Mouse (Mus musculus) liver, embryonic 12.5 days (tissue): Measurements from ENCODE around the gene Tnfrsf12a. TPM values are rescaled to one million over a fixed set of nuclear protein-coding genes. Genes with fewer than 3 reads are reported as not detected.

Source experiments
- ATAC-seq: fragments of 200-750 bp; cut with Nextera tagmentation; 2 replicates; pipeline ENCODE4 v1.8.0; 2017; ENCODE audit warnings: moderate number of reproducible peaks, mild to moderate bottlenecking, moderate library complexity
- H3K27ac ChIP-seq: fragments of 300-500 bp; sonication (generic); 2 replicates; pipeline ENCODE4 v1.5.1; 2016; ENCODE audit warnings: mild to moderate bottlenecking
- H3K27me3 ChIP-seq: fragments of 300-500 bp; sonication (generic); replicated peaks from 2 replicates; pipeline ENCODE4 v1.6.1; 2016; ENCODE audit warnings: mild to moderate bottlenecking, moderate library complexity
- H3K36me3 ChIP-seq: fragments of 300-500 bp; sonication (generic); 2 replicates; pipeline ENCODE4 v1.6.1; 2016; ENCODE audit warnings: mild to moderate bottlenecking, moderate library complexity
- H3K4me1 ChIP-seq: fragments of 300-500 bp; sonication (generic); 2 replicates; pipeline ENCODE4 v1.6.1; 2016
- H3K4me2 ChIP-seq: fragments of 300-500 bp; sonication (generic); 2 replicates; pipeline ENCODE4 v1.6.1; 2016; ENCODE audit warnings: mild to moderate bottlenecking, moderate library complexity
- H3K4me3 ChIP-seq: fragments of 300-500 bp; sonication (generic); 2 replicates; pipeline ENCODE4 v1.5.1; 2016; ENCODE audit warnings: mild to moderate bottlenecking, moderate library complexity
- H3K9ac ChIP-seq: fragments of 300-500 bp; sonication (generic); 2 replicates; pipeline ENCODE4 v1.6.1; 2016; ENCODE audit warnings: mild to moderate bottlenecking, moderate library complexity
- H3K9me3 ChIP-seq: fragments of 300-500 bp; sonication (generic); replicated peaks from 2 replicates; pipeline ENCODE4 v1.6.1; 2016; ENCODE audit warnings: mild to moderate bottlenecking, moderate library complexity
- WGBS: fragments of 180-500 bp; shearing (Covaris S2); methylation state at CpG from one replicate; pipeline ENCODE4 v1.1.7; 2016; ENCODE audit not compliant: insufficient replicate concordance; 5-methylcytosine and 5-hydroxymethylcytosine counted together
- polyA plus RNA-seq: library from polyadenylated mRNA; unstranded; fragments of >200 nt; fragmentation: Nextera tagmentation; extraction: Ambion mirVana; gene quantifications from 2 replicates; pipeline ENCODE4 v1.2.1, GENCODE M21; 2016

The Tnfrsf12a gene
- polyA plus RNA-seq, 1 experiment from 2014 or later: 7.1 TPM

- Histone ChIP-seq H3K36me3 (no peaks in the 10 kb centered on the region), H3K27me3 (peaks cover 97% of the 10 kb centered on the region), H3K9me3 (no peaks in the 10 kb centered on the region), H3K4me3 (peak within 1 kb of the TSS; percentile 16; the same call in 1 of the 2 replicates), H3K9ac (no peak within 1 kb of the TSS), H3K4me1 (peaks cover 40% of the 10 kb centered on the region), H3K4me2 (peak within 1 kb of the TSS; percentile 48), H3K27ac (no peak within 1 kb of the TSS)
- ATAC-seq: no peak
- 5% methylated on average over 38 of the region's 38 CpGs for WGBS
Observed at GRCm38 (mm10) chr17:23679127-23679835, 2.0 kb upstream of the Tnfrsf12a start, which contains the start of gene Cldn6. Gene Cldn6, plus strand, starts transcription at chr17:23679249.

- H3K9me3 ChIP-seq: no peaks in the 10 kb centered on the region
- peaks cover 70% of the 10 kb centered on the region for H3K27me3 ChIP-seq
- WGBS: 0% methylated on average over 36 of the region's 37 CpGs
- peak overlapping the region; percentile 69 for H3K9ac ChIP-seq
- H3K4me2 ChIP-seq: peak overlapping the region; percentile 93
- H3K4me1 ChIP-seq: peaks cover 62% of the 10 kb centered on the region
- no peaks in the 10 kb centered on the region for H3K36me3 ChIP-seq
- peak overlapping the region; percentile 63 for H3K4me3 ChIP-seq
- no peak for ATAC-seq
- H3K27ac ChIP-seq: no peak overlapping the region
Observed at GRCm38 (mm10) chr17:23676473-23677031, 716 bp downstream of the Tnfrsf12a start.

- H3K9ac ChIP-seq: no peak overlapping the region
- 13% methylated on average over 15 of the region's 15 CpGs for WGBS
- H3K4me2 ChIP-seq: peak overlapping the region; percentile 93
- no peak for ATAC-seq
- peaks cover 62% of the 10 kb centered on the region for H3K4me1 ChIP-seq
- H3K36me3 ChIP-seq: peaks cover under 1% of the 10 kb centered on the region; the same call in 1 of the 2 replicates
- peak overlapping the region; percentile 63 for H3K4me3 ChIP-seq
- H3K9me3 ChIP-seq: no peaks in the 10 kb centered on the region
- peaks cover 61% of the 10 kb centered on the region for H3K27me3 ChIP-seq
- H3K27ac ChIP-seq: no peak overlapping the region
Observed at GRCm38 (mm10) chr17:23675564-23676281, 1.5 kb downstream of the Tnfrsf12a start.

GRCm38 (mm10) chr17:23675127-23675526 lies 2.1 kb downstream of the Tnfrsf12a start:
- Histone ChIP-seq H3K27ac (no peak overlapping the region), H3K4me2 (no peak overlapping the region), H3K36me3 (peaks cover 6% of the 10 kb centered on the region), H3K4me1 (peaks cover 62% of the 10 kb centered on the region), H3K9ac (no peak overlapping the region), H3K4me3 (no peak overlapping the region), H3K27me3 (peaks cover 55% of the 10 kb centered on the region), H3K9me3 (no peaks in the 10 kb centered on the region)
- no peak for ATAC-seq
- WGBS: 30% methylated on average over 5 of the region's 5 CpGs

- Histone ChIP-seq H3K4me3 (peak overlapping the region; percentile 65), H3K36me3 (peaks cover 13% of the 10 kb centered on the region), H3K9ac (peak overlapping the region; percentile 64), H3K27me3 (peaks cover 48% of the 10 kb centered on the region), H3K27ac (0 out of 2 replicates have a peak overlapping the region, but pooled peaks have one; percentile 55), H3K4me1 (peaks cover 61% of the 10 kb centered on the region), H3K4me2 (peak overlapping the region; percentile 72), H3K9me3 (no peaks in the 10 kb centered on the region)
- WGBS: 30% methylated on average over 9 of the region's 9 CpGs
- ATAC-seq: 0 out of 2 replicates have a peak, but pooled peaks have one; percentile 2
Observed at GRCm38 (mm10) chr17:23674271-23674952, 2.9 kb downstream of the Tnfrsf12a start.

GRCm38 (mm10) chr17:23673424-23674073 lies 3.7 kb downstream of the Tnfrsf12a start, which contains the start of the genes Hcfc1r1 and Thoc6:
Gene Hcfc1r1, plus strand, starts transcription at chr17:23673596.
Gene Thoc6, minus strand, starts transcription at chr17:23673882.
- Histone ChIP-seq H3K27ac (peak within 1 kb of the TSS; percentile 55), H3K36me3 (peaks cover 21% of the 10 kb centered on the region), H3K27me3 (peaks cover 40% of the 10 kb centered on the region), H3K9ac (peak within 1 kb of the TSS; percentile 64), H3K9me3 (no peaks in the 10 kb centered on the region), H3K4me1 (peaks cover 57% of the 10 kb centered on the region), H3K4me2 (peak within 1 kb of the TSS; percentile 72), H3K4me3 (peak within 1 kb of the TSS; percentile 65)
- peak; percentile 95 for ATAC-seq
- under 1% methylated on average over 45 of the region's 45 CpGs for WGBS

GRCm38 (mm10) chr17:23672761-23673160 lies 4.5 kb downstream of the Tnfrsf12a start:
- Histone ChIP-seq H3K36me3 (peaks cover 29% of the 10 kb centered on the region), H3K4me2 (peak overlapping the region; percentile 72), H3K27me3 (peaks cover 32% of the 10 kb centered on the region), H3K9ac (peak overlapping the region; percentile 64; the same call in 1 of the 2 replicates), H3K27ac (no peak overlapping the region), H3K9me3 (no peaks in the 10 kb centered on the region), H3K4me1 (peaks cover 56% of the 10 kb centered on the region), H3K4me3 (peak overlapping the region; percentile 65)
- ATAC-seq: no peak
- whole genome bisulfite sequencing: 39% methylated on average over 3 of the region's 3 CpGs

- H3K27ac ChIP-seq: no peak overlapping the region
- no peak for ATAC-seq
- peaks cover 42% of the 10 kb centered on the region for H3K36me3 ChIP-seq
- H3K4me3 ChIP-seq: no peak overlapping the region
- no peak overlapping the region for H3K9ac ChIP-seq
- H3K4me2 ChIP-seq: no peak overlapping the region
- WGBS: 82% methylated on average over 3 of the region's 3 CpGs
- peaks cover 44% of the 10 kb centered on the region for H3K4me1 ChIP-seq
- no peaks in the 10 kb centered on the region for H3K9me3 ChIP-seq
- H3K27me3 ChIP-seq: peaks cover 19% of the 10 kb centered on the region
Observed at GRCm38 (mm10) chr17:23671519-23671918, 5.7 kb downstream of the Tnfrsf12a start.

- H3K27ac ChIP-seq: no peak overlapping the region
- 81% methylated on average over 7 of the region's 7 CpGs for WGBS
- H3K9me3 ChIP-seq: no peaks in the 10 kb centered on the region
- no peak overlapping the region for H3K4me3 ChIP-seq
- peaks cover 44% of the 10 kb centered on the region for H3K36me3 ChIP-seq
- no peak overlapping the region for H3K9ac ChIP-seq
- H3K27me3 ChIP-seq: peaks cover 10% of the 10 kb centered on the region
- no peak for ATAC-seq
- peaks cover 35% of the 10 kb centered on the region for H3K4me1 ChIP-seq
- no peak overlapping the region for H3K4me2 ChIP-seq
Observed at GRCm38 (mm10) chr17:23670516-23671074, 6.7 kb downstream of the Tnfrsf12a start.

GRCm38 (mm10) chr17:23665511-23665910 lies 11.8 kb downstream of the Tnfrsf12a start:
- H3K36me3 ChIP-seq: peaks cover 42% of the 10 kb centered on the region
- H3K27ac ChIP-seq: no peak overlapping the region
- H3K9ac ChIP-seq: no peak overlapping the region
- H3K4me2 ChIP-seq: no peak overlapping the region
- no peaks in the 10 kb centered on the region for H3K4me1 ChIP-seq
- H3K27me3 ChIP-seq: peaks cover 32% of the 10 kb centered on the region
- no peak for ATAC-seq
- H3K4me3 ChIP-seq: no peak overlapping the region
- no peaks in the 10 kb centered on the region for H3K9me3 ChIP-seq
- 82% methylated on average over 14 of the region's 14 CpGs for WGBS

GRCm38 (mm10) chr17:23664556-23665021 lies 12.7 kb downstream of the Tnfrsf12a start:
- no peak overlapping the region for H3K4me2 ChIP-seq
- peaks cover 42% of the 10 kb centered on the region for H3K27me3 ChIP-seq
- WGBS: 27% methylated on average over 5 of the region's 5 CpGs
- H3K4me3 ChIP-seq: no peak overlapping the region
- H3K4me1 ChIP-seq: no peaks in the 10 kb centered on the region
- H3K36me3 ChIP-seq: peaks cover 33% of the 10 kb centered on the region
- H3K9me3 ChIP-seq: no peaks in the 10 kb centered on the region
- no peak overlapping the region for H3K27ac ChIP-seq
- H3K9ac ChIP-seq: no peak overlapping the region
- ATAC-seq: no peak; the same call in 1 of the 2 replicates
